Mouse (Mus musculus): Measurements from ENCODE around the gene Gm5141. TPM values are rescaled to one million over a fixed set of nuclear protein-coding genes. Genes with fewer than 3 reads are reported as not detected.
"Not testable (repeated sequence)": the region's sequence is repeated elsewhere in the genome, so short reads cannot be mapped to it uniquely, and the experiment has no call there.

The Gm5141 gene
- total and polyA plus RNA-seq, 2 experiments from 2014 or later = 2.1 to 4.3 TPM

DNA sequence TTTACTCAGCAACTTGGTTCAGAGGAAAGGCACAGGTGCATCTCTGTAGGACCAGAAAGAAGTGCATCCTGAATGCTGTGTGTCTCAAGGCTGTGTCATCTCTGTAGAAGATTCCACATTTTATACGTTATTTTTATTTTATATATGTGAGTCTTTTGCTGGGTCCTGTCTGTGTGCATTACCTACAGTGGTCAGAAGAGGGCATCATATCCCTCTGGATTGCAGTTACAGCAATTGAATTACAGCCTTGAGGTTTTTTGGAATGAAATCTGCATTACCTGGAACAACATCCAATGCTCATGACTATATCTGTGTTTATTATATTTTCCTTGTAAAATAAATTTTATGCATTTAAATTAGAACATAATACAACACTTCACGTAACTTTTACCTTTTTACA lies 21.8 kb downstream of the Gm5141 start:
- not testable (repeated sequence) for ATAC-seq (ENCODE audit: insufficient read depth, low read depth); H3K4me3 ChIP-seq (ENCODE audit: low read depth, low read length); H3K27ac ChIP-seq (ENCODE audit: low read depth); H3K4me1 ChIP-seq (ENCODE audit: control insufficient read depth, insufficient read depth); H3K36me3 ChIP-seq (replicated peaks; ENCODE audit: control insufficient read depth, insufficient read depth, low read length); DNase-seq (ENCODE audit: low spot score); H3K9ac ChIP-seq (replicated peaks; ENCODE audit: low read depth, low read length); H3K27me3 ChIP-seq (ENCODE audit: control insufficient read depth, insufficient read depth, low read length); H3K9me3 ChIP-seq (replicated peaks; ENCODE audit: control insufficient read depth, low read length); H3K4me2 ChIP-seq (ENCODE audit: low read depth, low read length)
- peak; percentile 57 for TF ChIP-seq CTCF (IDR thresholded peaks at IDR 0.05; ENCODE audit: low read depth)
- WGBS = 59% methylated on average over 2 of the region's 2 CpGs

DNA sequence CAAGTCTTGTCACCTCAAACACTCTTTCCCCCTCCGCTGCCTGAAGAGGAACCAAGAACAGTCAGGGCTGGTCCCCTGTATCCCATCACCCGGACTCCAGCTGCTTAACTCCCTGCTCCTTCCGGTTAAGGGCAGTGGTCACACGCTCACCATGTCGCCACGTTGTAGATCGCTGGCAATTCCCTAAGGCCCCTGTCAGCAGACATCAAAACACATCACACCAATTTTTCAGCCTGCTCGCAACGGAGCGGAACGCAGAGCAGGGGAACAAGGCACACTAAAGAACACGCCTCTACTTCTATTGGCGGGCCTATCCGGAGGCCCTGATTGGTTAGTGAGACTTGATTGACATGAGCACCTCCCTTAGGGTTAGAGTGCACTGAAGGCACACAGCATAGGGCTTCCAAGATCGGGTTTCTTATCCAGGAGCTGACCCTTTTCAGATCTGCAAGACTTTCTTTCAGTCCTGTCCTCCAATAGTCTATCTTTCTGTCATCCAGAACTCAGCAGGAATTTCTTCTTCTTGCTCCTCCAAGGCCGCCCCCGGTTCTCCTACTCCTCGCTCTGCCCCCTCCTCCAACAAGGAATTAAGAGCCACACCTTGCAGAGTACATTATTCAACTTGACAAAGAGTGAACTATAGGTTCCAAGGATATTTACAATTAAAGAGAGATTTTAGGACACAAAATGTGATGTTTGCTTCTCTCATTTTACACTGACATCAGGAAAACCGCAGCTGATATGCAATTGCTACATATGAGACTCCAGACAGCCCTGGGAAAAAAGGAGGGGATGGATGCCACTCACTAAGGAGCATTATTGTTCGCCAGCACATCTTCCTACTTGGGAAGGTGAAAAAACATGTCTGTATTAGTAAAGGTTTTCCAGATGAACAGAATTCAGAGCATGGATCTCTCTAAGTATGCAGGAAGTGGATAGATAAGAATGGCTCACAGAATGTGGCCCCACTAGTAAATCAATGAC lies 24.9 kb downstream of the Gm5141 start, which contains the start of gene Platr25:
Platr25 (minus strand) TSS at position 278 of the 984 bp plus-strand sequence.
- H3K9ac ChIP-seq (replicated peaks; ENCODE audit: low read depth, low read length); H3K4me1 ChIP-seq (ENCODE audit: control insufficient read depth, insufficient read depth); H3K36me3 ChIP-seq (replicated peaks; ENCODE audit: control insufficient read depth, insufficient read depth, low read length); H3K27me3 ChIP-seq (ENCODE audit: control insufficient read depth, insufficient read depth, low read length); H3K9me3 ChIP-seq (replicated peaks; ENCODE audit: control insufficient read depth, low read length): not testable (repeated sequence)
- peak within 1 kb of the TSS; percentile 55 for H3K4me3 ChIP-seq (ENCODE audit: low read depth, low read length)
- WGBS = 11% methylated on average over 20 of the region's 20 CpGs
- H3K27ac ChIP-seq (ENCODE audit: low read depth) = 0 out of 2 replicates have a peak within 1 kb of the TSS, but pooled peaks have one; percentile 11
- peak; percentile 63 for DNase-seq (ENCODE audit: low spot score)
- peak within 1 kb of the TSS; percentile 58 for H3K4me2 ChIP-seq (ENCODE audit: low read depth, low read length)
- ATAC-seq (ENCODE audit: insufficient read depth, low read depth) = peak; percentile 79

DNA sequence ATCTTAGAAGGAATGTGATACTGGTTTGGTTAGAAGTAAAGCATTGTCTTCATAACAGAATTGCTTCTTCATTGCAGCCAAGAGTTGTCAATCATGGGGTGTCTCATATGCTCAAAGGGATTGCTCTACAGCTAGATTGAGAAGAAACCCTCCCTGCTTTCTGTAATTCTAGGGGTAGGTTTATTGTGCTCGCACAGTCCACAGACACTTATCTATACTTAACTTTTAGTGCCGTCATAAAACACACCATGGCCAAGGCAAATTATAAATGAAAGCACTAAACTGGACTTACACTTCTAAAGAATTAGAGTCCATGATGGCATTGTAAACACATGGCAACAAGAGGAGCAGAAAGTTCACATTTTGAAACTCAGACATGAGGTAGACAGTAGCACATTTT lies 52.3 kb downstream of the Gm5141 start:
- WGBS = 83% methylated on average over 2 of the region's 2 CpGs

More for the DNA sequence above, 52.3 kb downstream of the Gm5141 start:
- H3K27me3 ChIP-seq (ENCODE audit: control insufficient read depth, insufficient read depth, low read length) = no peaks in the 10 kb centered on the region
- H3K4me1 ChIP-seq (ENCODE audit: control insufficient read depth, insufficient read depth) = no peaks in the 10 kb centered on the region
- H3K9me3 ChIP-seq (replicated peaks; ENCODE audit: control insufficient read depth, low read length) = no peaks in the 10 kb centered on the region
- no peak for TF ChIP-seq EP300 (IDR thresholded peaks at IDR 0.05; ENCODE audit: low read depth)
- no peak for TF ChIP-seq CTCF (IDR thresholded peaks at IDR 0.05; ENCODE audit: low read depth)
- ATAC-seq (ENCODE audit: insufficient read depth, low read depth) (no peak), DNase-seq (ENCODE audit: low spot score) (no peak)
- H3K36me3 ChIP-seq (replicated peaks; ENCODE audit: control insufficient read depth, insufficient read depth, low read length) = no peaks in the 10 kb centered on the region
- no peak overlapping the region for H3K27ac ChIP-seq (ENCODE audit: low read depth)
- no peak overlapping the region for H3K9ac ChIP-seq (replicated peaks; ENCODE audit: low read depth, low read length)
- no peak overlapping the region for H3K4me3 ChIP-seq (ENCODE audit: low read depth, low read length)
- H3K4me2 ChIP-seq (ENCODE audit: low read depth, low read length) = no peak overlapping the region

MicroRNAs within 50 kb of the gene (microRNA counts, 519-probe panel; counts per million panel counts)
- not detected for microRNA mmu-miR-713

Small RNA genes within 50 kb of the gene (microRNA-seq; reads per million reads assigned to microRNA genes)
- gene Gm24588 (not detected), gene Mir713 (not detected)

Other genes starting within 250 kb of the Gm5141 start
- 2.6 TPM in 1 of 2 replicates, not detected in the other for gene Zfp935, start 227.3 kb downstream of the Gm5141 start, total RNA-seq (2014; rRNA removed; ENCODE audit: low replicate concordance)
- gene Zfp935, start 227.3 kb downstream of the Gm5141 start, polyA plus RNA-seq (2015; fragmentation: Nextera tagmentation; extraction: Ambion mirVana) = not detected in 2 replicates
- gene Zfp934, start 214.6 kb downstream of the Gm5141 start, total RNA-seq (2014; rRNA removed; ENCODE audit: low replicate concordance) = 4.9 and 7.0 TPM in 2 replicates
- gene Zfp934, start 214.6 kb downstream of the Gm5141 start, polyA plus RNA-seq (2015; fragmentation: Nextera tagmentation; extraction: Ambion mirVana) = 6.6 and 7.4 TPM in 2 replicates
- gene 6720489N17Rik, start 161.6 kb downstream of the Gm5141 start, total RNA-seq (2014; rRNA removed; ENCODE audit: low replicate concordance) = 3.3 and 3.6 TPM in 2 replicates
- 4.1 and 4.9 TPM in 2 replicates for gene 6720489N17Rik, start 161.6 kb downstream of the Gm5141 start, polyA plus RNA-seq (2015; fragmentation: Nextera tagmentation; extraction: Ambion mirVana)
- gene Platr25, start 25.1 kb downstream of the Gm5141 start, total RNA-seq (2014; rRNA removed; ENCODE audit: low replicate concordance) = 0.34 and 2.0 TPM in 2 replicates
- gene Platr25, start 25.1 kb downstream of the Gm5141 start, polyA plus RNA-seq (2015; fragmentation: Nextera tagmentation; extraction: Ambion mirVana) = 6.5 and 7.9 TPM in 2 replicates
- gene Fbp2, start 72.6 kb upstream of the Gm5141 start, total RNA-seq (2014; rRNA removed; ENCODE audit: low replicate concordance) = 0.15 and 9.6 TPM in 2 replicates
- gene Fbp2, start 72.6 kb upstream of the Gm5141 start, polyA plus RNA-seq (2015; fragmentation: Nextera tagmentation; extraction: Ambion mirVana) = 11.1 and 11.8 TPM in 2 replicates
- 1.2 TPM in 1 of 2 replicates, not detected in the other for gene Fbp1, start 102.5 kb upstream of the Gm5141 start, total RNA-seq (2014; rRNA removed; ENCODE audit: low replicate concordance)
- 0.18 TPM in 2 replicates for gene Fbp1, start 102.5 kb upstream of the Gm5141 start, polyA plus RNA-seq (2015; fragmentation: Nextera tagmentation; extraction: Ambion mirVana)
- 143 and 149 TPM in 2 replicates for gene 2010111I01Rik, start 179.1 kb upstream of the Gm5141 start, total RNA-seq (2014; rRNA removed; ENCODE audit: low replicate concordance)
- 80.0 and 107 TPM in 2 replicates for gene 2010111I01Rik, start 179.1 kb upstream of the Gm5141 start, polyA plus RNA-seq (2015; fragmentation: Nextera tagmentation; extraction: Ambion mirVana)